Mouse (Mus musculus): ENCODE data around the gene Nosip.

GRCm38 (mm10) chr7:45053117-45053930 is 8.9 kb upstream of the Nosip start:
- TF ChIP-seq CTCF (conservative IDR thresholded peaks at IDR 0.05; ENCODE audit: insufficient read depth, insufficient read length, low read depth, low read length) (no peak), POLR2A (IDR thresholded peaks at IDR 0.05; ENCODE audit: low read depth, low read length) (no peak)
